Mouse (Mus musculus): ENCODE measurements at regions not wholly inside any gene's neighbourhood (a gene's known extent, or its start where the extent isn't known, plus 50 kb on each side); places are given as distances from the start of the nearest gene placed in this dataset.

GRCm38 (mm10) chr17:4198001-4198400 is 501.9 kb upstream of the Nox3 start:
- no peak for DNase-seq (ENCODE audit: low spot score in 2 of 2)

DNA sequence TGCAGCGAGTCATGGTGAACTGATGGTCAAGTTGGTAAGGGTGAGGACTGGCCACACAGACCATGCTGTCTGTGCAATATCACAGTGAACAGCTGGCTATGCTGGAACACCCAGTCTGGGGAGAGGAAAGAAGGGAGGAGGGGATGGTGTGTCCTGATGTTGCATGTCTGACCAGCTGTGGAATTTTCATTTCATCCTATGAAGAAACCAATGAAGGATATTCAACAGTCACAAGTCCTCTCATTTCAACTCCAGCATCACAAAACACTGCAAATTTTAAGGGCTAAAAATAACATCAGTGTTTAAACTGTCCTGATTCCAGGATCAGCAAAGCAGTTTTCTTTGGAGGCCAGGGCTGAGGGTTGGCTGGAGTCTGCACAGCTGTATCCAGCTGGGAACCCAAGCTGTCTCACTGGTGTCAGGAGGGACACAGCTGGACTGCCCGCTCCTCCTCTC is 503.7 kb upstream of the Nox3 start:
- peak; percentile 81 to 84 for DNase-seq (ENCODE audit: low spot score in 2 of 2)

GRCm38 (mm10) chr17:4201300-4201699 is 505.2 kb upstream of the Nox3 start:
- no peak for DNase-seq (ENCODE audit: low spot score in 2 of 2)

DNA sequence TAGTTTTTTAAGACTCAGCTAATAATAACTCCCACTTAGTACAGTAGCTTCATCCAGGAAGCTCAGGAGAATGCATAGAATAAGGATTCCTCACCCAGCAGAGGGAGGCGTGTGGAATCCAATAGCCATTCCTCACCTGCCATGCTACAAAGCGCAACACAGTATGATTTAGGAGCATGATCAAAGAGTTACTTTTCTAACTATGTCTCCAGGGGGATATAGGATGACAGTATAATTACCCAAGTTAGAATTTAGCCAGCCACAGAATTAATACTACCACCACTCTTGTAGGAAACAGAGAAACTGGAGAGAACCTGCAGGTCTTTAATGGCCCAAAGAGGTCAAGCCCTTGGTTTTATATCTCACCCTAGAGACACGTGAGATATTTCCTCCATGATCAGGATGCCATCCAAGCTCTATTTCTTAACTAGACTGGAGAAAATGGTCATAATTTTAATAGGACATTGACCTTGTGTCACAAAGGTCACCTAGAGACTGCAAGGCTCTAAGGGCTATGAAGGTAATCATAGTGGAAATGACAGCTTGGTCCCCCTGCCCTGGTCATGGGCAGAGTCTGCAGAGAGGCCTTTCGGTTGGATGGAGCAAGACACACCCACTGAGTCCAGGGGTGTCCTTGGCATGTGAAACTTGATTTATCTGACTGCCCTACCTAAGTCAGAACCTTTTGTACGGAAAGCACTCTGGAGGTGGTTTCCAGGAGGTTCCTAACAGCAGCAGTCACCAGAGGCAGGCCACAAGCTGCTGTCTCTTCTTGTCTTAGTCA is 512.3 kb upstream of the Nox3 start:
- no peak for DNase-seq (ENCODE audit: low spot score in 2 of 2)

DNA sequence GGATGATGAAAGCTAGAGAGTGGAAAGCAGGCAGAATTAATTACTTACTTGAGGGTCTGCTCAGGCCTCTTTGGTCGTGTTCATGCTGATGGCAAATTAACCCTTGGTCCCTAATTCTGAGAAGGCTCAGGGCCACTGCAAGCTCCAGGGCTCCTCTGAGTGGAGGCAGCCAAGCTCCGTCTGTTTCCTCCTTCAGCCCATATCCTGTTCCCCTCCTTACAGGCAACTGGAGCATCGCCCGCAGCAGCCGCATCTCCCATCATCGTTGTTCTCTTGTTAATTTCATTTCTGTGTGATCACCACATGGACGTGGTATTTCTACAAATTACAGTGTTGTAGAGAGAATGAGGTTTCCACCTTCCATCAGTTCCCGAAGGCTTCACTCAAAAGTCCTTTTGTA is 513.6 kb upstream of the Nox3 start:
- peak in 1 of 2 experiments; percentile 21 for DNase-seq (ENCODE audit: low spot score in 2 of 2)

DNA sequence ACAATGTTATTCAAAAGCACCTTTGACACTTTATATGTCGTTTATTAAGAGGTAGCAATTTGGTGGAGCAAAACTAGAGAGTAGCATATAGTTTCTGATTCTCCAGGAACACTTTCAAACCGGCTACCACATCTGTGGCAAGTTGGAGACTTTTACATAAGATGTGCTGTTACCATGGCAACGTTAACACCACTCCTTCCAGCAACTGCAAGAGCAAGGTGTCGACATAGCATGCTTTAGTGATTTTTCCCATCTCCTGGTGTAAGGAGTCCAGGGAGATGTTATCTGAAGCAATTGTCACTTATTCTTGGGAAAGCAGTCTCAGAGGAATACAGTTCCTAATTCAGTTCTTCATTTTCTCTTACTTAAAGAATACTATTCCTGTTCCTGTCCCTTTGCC is 516.5 kb upstream of the Nox3 start:
- DNase-seq (ENCODE audit: low spot score in 2 of 2) = no peak

GRCm38 (mm10) chr17:4214970-4215369 is 518.9 kb upstream of the Nox3 start:
- DNase-seq (ENCODE audit: low spot score in 2 of 2) = no peak

DNA sequence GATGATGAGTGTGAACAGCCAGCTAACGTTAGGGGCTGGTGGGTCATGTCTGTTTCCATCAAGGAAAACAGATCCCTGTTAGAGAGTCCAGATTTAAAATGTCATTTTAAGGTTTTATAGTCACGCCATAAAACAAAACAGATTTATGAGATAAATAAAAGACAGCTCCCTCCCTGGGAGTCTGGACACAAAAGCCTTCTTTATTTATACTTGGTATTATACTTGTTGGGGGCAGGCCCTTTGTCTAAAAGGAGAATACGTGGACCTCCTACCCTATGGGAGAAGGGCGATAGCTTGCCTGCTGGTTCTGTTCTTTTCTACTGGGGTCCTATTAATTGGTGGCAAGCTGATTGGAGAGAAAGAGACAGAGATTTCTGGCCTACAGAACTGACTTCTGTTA is 520.1 kb upstream of the Nox3 start:
- DNase-seq (ENCODE audit: low spot score in 2 of 2) = no peak

GRCm38 (mm10) chr17:4216750-4217149 is 520.7 kb upstream of the Nox3 start:
- no peak for DNase-seq (ENCODE audit: low spot score in 2 of 2)

GRCm38 (mm10) chr17:4220661-4221360 is 524.8 kb upstream of the Nox3 start:
- DNase-seq (ENCODE audit: low spot score in 2 of 2) = peak; percentile 47 to 48

GRCm38 (mm10) chr17:4227889-4228288 is 531.8 kb upstream of the Nox3 start:
- DNase-seq (ENCODE audit: low spot score in 2 of 2) = no peak

GRCm38 (mm10) chr17:4229969-4230368 is 533.9 kb upstream of the Nox3 start:
- DNase-seq (ENCODE audit: low spot score in 2 of 2) = no peak

DNA sequence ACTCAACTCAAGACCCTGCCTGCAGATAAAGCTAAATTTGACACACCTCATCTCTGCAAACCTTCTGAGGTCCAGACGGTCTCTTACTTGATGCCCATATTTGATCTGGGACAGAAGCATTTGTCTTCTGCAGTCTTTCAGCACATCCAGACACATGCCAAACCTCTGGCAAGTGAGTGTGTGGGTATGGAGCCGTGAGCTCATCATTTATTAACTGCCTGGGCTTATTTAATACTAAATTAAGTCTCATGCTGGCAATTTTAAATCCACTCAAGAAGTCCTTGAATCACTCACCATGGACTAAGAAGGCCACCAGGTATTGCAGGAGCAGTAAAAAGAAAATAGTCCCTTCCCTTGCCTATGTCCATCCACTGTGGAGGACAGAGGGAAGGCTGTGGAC is 554.4 kb upstream of the Nox3 start:
- DNase-seq (ENCODE audit: low spot score in 2 of 2) = no peak

DNA sequence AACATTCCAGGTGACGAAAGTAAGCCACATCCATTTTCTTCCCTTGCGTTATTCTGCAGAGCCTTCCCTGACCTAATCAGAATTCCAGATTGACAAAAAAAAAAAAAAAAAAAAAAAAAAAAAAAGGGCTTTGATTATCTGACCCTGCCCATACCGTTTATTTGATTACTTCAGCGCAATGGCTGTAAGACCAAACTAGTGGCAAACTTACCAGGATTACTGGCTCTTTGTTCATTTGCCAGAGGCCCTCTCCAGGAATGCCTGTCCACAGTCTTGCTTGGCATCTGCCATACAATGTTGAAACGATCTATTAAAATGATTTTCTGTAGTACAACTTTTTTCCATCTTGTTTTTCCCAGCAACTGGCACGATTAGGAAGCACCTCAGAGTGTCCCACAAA is 569.4 kb upstream of the Nox3 start:
- DNase-seq (ENCODE audit: low spot score in 2 of 2) = no peak

GRCm38 (mm10) chr17:4265946-4266345 is 569.9 kb upstream of the Nox3 start:
- no peak for DNase-seq (ENCODE audit: low spot score in 2 of 2)

DNA sequence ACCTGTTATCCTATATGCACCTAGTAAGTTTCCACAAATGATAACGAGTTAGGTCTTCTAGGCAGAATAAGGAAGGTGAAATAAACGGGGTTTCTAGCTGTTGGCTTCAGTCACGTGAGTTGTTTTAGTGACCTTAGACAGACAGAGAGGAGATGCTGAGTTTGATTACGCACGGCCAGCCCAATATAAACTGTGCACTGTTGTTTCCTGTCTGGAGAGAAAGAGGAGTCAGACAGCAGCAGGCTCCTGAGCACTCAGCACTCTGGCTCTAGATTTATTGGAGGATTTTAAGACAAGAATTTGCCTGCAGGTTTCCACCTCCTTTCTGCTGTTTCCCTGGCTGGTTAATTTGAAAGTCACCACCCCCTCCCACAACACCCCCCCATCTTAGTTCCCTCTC is 570.4 kb upstream of the Nox3 start:
- no peak for DNase-seq (ENCODE audit: low spot score in 2 of 2)

DNA sequence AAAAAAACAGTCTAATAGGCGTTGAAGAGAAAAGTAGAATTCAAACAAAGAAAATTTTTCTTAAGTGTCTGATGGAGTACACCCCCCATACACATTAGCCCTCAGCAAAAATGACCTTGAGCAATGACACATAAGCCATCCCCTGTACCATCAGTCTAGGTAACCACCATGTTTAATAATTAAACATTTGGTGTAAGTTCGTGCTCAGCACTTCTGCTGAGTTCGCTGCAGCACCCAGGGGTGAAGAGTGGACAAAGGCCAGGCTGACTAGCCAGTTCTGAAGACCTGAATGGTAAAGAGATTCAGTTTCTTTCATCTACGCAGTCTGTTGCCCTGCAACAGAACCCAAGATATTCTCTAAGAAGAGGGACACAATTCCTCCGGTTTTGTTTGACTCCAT is 572.3 kb upstream of the Nox3 start:
- no peak for DNase-seq (ENCODE audit: low spot score in 2 of 2)

DNA sequence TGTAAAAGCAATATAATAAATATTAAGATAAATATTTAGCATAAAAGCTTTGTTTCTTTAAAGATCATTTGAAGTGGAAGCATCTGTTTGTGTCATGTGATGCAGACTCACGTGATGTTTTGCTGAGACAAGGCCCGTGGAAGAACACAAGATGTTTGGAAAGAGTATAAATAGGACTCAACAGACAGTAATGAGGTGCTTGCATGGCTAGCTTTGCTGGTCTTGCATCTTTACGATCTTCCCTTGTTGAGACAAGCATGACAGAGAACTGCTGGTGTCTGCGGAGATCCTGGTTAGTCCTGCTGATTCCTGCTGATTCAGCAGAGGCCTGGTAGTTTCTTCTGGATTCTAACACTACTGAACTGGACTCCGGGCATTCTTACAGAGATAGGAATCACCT is 576.4 kb upstream of the Nox3 start:
- DNase-seq (ENCODE audit: low spot score in 2 of 2) = no peak

GRCm38 (mm10) chr17:4276722-4277121 is 580.7 kb upstream of the Nox3 start:
- no peak for DNase-seq (ENCODE audit: low spot score in 2 of 2)

GRCm38 (mm10) chr17:4278239-4278827 is 582.3 kb upstream of the Nox3 start:
- DNase-seq (ENCODE audit: low spot score in 2 of 2) = peak; percentile 15 to 24

DNA sequence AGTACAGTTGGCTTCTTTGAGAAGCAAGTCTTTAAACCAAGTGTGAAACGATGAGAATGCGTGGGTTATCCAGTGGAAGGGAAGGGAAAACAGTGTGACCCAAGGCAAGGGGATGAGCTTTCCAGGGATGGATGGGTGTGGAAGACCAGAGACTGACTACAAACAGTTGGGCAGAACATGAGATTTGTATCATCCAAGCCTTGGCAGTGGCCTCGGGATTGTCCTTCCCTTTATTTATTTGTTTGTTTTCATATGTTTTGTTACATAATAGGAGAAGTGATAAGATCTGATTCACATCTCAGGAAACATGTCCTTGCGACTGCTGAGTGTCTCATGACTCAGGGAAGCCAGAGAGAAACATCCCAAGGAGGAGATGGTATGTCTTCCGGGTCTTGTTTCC is 585.4 kb upstream of the Nox3 start:
- no peak for DNase-seq (ENCODE audit: low spot score in 2 of 2)

GRCm38 (mm10) chr17:4291418-4291817 is 595.4 kb upstream of the Nox3 start:
- no peak for DNase-seq (ENCODE audit: low spot score in 2 of 2)
